Mouse (Mus musculus): ENCODE measurements at regions not wholly inside any gene's neighbourhood (a gene's known extent, or its start where the extent isn't known, plus 50 kb on each side); places are given as distances from the start of the nearest gene placed in this dataset.
"Not testable (repeated sequence)": the region's sequence is repeated elsewhere in the genome, so short reads cannot be mapped to it uniquely, and the experiment has no call there.

DNA sequence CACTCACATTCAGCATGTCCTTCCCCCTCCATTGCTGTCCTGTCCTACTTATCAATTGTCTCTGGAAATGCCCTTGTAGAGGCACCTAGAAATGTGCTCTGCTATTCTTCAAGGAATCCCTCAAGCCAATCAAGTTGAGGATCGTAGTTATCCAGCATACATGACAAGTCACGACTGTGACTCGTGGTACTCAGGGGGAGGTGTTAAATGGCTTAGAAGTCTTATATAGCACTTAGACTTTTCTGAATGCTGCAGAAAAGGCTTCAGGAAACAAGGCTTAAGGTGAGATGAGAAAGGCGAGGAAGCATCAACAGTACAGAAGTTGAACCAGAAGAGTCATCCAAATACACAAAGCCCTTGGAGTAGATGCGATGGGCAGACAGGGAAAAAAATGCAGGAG is 467.5 kb upstream of the Smim15 start:
- no peak for DNase-seq

DNA sequence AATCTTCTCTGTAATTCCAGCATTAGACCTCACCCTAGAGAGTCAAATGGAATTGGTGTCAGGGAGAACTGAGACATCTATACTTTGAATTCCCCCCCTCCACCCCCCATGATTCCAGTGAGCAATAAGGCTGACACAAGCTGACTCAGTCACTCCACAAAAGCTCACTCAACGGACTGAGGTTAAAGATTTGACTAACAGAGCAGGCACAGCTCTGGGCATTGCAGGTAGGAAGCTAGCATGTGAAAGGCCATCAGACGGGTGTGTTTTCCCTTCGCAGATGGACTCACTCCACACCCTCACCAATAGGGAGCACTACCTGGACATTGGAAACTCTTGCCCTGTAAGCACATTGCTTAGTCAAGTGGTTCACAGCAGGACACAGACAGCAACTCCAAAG is 469.2 kb upstream of the Smim15 start:
- DNase-seq, result no peak

DNA sequence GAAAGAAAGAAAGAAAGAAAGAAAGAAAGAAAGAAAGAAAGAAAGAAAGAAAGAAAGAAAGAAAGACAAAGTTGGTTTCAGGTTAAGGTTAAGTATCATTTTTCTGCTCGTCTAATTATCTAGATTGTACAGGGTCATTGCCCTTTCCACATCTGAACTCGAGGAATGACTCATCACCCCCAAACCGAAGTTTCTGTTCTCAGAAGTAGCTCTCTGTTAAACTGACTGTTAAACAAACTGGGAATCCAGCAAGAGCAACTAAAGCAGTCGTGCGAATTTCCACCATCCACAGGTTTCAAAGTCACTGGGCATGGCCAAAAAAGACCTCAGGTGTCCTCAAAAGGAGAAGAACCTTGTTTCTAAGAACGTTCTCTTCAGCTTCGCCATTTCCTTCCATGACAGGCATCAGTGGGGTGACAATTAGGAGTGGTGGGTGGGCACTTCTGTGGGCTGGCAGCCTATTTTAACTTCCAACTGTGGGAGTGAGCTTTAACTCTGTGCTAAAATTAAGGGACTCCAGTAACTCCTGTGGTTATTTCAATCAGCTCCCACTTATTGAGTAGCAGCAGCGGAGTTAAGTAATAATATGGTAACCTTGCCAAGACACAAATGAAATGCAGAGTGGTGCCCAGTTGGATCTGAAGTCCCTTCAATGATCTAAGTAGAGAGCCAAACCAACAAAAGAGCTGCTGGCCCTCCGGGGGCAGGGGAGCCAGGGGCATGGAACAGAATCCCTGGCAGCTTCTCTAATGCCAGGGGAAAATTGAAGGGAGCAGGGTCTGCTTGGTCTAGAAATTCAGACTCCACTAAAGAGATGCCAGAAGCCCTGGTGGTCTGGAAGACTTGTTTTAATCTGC is 470.5 kb upstream of the Smim15 start:
- DNase-seq, result no peak

DNA sequence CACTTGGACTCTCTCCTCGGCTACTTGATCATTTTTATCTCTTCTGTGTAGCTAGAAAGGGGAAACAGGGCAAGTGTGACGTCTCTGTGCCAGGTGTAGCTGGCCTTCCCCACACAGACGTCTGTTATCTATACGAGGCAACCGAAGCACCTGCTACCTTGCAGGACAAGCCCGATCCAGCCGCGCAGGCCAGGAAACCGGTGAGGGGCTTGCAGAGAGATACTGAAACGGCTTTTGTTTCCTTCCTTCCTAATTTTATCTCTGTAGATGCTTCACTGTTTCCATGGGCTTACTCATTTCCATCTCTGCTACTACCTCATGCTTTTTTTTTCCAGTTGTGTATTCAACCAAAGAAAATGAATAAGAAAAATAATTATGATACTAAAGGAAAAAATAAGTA is 472.7 kb upstream of the Smim15 start:
- no peak for DNase-seq

DNA sequence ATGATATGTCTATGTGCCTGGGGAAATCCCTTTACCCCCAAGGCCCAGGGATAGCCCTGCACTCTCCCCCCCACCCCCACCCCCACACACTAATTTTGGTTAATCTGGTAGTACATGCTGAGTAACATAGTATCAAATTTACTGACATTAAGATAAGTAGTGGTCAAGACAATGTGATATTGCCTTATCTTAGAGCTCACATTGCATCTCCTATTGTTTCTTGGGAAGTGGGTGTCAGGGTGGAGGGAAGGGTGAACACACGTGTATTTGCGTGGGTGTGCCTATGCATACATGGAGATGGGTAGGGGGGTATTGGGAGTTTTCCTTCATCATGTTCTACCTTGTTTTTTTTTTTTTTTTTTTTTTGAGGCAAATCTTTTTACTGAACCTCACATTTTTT is 474.8 kb upstream of the Smim15 start:
- no peak for DNase-seq

DNA sequence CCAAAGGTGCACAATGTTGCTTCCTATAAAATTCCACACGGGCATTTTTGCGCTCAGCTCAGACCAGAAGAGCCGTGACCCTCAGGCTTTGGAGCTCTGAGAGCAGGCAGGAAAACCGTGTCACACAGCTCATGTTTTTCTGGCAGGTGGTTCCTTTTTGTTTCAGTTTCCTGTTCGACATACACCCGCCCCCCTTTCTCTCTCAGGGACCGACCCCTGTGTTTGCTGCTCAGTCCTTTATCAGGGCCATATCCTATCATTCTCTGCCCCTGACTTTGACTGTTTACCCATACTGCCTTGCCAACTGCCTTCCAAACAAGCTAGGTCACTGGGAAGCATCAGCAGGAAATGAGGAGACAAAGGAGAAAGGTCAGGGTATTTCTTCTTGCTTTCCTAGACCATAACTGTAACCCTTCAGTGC is 475.5 kb upstream of the Smim15 start:
- DNase-seq, result peak; percentile 38

DNA sequence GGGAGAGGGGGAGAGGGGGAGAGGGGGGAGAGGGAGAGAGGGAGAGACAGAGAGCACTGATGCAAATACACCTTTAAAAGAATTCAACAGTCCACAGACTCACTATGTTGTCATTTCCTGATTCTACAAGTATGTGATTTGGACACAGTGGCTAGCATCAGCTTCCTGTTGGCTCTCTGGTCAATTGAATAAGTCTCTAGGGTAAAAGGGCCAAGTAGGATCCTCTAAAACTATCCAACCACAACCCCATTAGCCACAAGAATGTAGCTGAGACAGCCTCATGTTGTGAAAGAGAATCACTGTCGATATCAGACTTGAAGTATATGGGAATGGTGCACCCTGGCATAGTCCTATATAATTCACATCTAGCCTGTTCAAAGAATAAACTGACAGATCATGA is 481.8 kb upstream of the Smim15 start:
- no peak for DNase-seq

DNA sequence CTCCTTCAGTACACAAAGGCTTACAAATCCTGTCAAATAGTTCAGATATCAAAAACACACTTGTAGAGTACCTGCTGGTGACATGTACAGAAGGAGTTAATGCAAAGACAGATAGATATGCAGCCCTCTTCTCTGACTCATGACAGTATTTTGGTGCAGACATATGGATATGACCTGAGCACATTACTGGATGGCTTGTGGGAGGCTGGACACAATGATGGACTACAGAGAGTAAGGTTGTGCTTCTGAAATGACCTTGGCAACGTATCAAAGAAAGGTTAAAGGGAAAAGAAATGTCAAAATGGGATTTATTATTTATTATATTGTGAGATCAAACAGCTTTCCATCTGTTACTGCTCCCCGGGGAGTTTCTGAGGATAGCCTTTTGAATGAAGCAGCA is 482.7 kb upstream of the Smim15 start:
- DNase-seq, result no peak

DNA sequence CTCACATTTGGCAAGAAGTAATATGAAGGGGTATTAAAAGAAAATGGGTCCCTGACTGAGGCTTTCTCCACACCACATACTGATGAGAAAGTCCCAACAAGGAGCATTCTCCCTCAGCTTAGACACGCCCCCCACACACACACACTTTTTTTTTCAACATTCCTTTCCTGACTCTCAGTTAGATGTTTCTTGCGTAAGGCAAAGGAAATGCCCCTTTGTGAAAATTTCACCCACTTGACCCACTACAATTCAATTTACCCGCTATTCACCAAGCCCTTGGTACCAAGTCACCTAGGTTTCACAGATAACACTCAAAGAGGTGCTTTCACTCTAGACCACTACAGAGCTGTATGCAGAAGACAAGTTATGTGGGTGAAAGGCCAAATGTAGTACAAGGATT is 488.3 kb upstream of the Smim15 start:
- DNase-seq, result no peak

DNA sequence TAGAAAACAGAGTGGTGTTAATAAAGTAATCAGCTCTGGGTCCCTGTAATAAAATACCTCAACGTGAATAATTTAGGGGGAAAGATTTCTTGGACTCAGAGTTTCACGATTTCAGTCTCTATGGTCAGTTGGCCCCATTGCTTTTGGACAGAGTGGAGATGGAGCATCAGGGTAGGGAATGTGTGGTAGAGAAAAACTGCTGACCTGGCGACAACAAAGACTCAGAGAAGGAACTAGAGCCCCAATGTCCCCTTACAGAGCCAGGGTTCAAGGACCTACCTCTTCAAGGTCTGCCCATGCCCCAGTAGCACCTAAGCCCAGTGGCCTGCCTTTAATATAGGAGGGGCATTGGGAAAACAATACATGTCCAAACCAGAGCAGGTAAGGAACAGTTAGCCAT is 490.2 kb upstream of the Smim15 start:
- no peak for DNase-seq

DNA sequence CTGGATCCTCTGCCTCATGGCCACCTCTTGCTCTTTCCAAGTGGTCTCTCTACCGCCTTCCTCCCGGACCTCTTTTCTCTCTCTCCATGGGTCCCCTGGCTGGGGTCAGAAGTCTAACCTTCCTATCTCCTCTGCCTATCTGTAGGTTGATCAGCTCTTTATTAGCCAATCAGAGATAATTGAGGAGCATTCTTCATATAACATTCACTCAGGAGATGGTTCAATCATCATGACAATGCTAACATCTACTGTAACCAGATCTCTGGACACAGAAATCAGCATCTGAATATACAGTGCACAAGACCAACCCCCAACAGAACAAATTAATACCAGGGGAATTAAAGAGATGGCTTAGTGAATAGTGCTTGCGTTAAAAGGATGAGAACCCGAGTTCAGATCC is 492.1 kb upstream of the Smim15 start:
- no peak for DNase-seq

DNA sequence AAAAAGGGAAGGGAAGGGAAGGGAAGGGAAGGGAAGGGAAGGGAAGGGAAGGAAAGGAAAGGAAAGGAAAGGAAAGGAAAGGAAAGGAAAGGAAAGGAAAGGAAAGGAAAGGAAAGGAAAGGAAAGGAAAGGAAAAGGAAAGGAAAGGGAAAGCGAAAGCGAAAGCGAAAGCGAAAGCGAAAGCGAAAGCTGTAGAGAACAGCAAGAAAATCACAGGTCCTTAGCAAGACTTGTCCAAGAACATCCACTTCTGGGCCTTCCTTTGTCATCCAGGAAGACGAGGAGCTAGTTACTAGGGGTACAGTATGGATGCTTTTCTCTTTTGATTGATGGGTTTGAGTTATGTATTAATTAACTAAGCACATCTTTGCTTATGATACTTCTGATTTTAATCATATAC is 494.3 kb upstream of the Smim15 start:
- DNase-seq, result not testable (repeated sequence)

DNA sequence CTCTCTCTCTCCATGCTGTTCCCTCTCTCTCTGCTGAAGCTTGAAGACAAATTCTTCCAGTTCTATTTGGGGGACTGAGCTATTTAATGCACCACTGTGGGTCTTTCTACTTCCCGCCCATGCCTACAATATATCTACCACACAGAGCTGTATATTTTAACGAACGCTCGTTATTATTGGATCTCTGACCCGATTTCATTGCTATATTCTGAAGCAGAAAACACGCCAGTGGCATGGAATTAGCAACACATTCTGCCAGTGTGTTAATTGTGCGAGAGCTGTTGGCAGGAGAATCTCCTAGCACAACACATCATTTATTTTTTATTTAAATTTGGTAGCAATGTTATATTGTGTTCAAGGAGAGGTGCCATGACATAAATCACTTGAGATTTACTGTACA is 497.2 kb upstream of the Smim15 start:
- no peak for DNase-seq

DNA sequence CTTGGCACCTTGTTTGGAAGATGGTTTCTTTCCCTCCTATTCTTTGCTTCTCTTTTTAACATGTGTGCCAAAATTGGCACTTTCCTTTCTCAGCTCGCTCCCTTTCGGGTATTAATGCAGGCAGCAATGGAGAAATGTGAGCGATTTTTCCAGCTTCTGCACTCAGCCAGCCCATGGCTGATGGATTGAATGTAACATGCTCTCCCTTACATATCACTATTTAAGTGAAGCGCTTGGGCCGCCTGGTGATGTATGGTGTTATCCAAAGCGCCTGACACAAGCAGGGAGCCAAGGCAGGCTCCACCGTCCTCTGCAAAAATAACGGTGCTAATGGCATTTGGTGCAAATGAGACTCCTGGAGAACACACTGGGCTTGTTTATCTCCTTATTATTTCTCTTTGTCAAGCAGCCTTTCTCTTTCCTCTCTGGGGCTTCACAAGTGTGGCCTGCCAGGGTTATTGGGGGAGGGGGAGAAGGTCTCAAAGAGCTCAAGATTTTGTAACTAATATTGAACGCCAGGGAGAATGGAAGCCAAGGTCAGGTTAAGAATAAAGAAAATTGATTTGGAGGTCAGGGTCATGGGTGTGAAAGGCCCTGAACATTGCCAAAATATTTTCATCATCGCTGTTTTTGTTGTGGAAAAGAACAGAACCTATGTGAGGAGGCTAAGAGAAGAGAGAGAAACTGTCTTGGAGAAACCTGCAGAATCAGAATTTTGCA is 497.9 kb upstream of the Smim15 start:
- DNase-seq, result no peak

DNA sequence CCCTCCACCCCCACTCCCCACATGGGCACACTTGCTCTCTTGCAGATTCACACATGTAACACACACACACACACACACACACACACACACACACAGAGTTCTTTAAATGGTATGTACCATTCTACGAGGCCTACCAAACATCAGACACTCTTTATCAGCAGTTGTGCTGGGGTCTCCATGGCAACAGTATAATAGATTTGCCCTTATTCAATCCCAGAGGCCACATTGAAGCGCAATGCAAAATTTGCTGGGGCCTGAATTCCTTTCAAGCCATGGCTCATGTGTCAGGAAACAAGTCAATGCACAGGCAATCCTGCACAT is 502.7 kb upstream of the Smim15 start:
- DNase-seq, result no peak

DNA sequence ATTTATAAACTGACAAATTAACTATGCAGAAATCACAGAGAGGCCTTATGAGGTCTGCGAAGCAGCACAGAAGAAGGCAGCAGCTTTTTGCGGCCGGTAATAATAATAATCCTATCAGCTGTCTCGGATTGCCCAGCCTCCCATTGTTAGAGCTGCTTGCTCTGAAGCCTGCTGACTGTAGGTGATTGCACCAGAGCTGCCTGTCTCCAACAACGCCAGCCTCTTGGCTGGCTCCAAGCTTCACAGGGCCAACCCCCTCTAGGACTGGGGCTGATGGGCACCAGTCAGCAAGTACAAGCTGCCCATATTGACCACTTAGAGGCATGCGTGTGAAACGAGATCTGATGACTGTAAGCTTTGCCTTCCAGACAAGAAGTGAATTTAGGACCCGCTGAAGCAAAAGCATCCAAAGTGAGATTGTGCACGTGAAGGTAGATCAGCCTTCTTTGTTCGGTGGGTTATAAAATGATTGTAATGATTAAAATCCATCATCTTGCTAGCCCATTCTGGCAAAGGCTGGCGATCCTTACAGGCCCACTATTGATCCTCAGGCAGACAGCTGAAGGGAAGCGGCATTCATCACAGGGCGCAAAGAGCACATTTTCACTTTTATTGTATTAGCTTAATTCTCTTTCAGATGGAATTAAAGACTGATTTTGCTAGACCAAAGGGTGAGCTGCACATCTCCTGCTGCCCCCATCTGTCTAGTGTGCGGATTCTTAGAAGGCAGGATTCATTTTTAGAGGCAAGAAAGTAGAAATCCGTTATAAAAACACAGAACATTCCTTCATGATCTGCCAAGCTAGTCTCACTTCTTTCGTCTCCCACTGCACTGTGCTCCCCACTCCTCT is 503.2 kb upstream of the Smim15 start:
- no peak for DNase-seq

DNA sequence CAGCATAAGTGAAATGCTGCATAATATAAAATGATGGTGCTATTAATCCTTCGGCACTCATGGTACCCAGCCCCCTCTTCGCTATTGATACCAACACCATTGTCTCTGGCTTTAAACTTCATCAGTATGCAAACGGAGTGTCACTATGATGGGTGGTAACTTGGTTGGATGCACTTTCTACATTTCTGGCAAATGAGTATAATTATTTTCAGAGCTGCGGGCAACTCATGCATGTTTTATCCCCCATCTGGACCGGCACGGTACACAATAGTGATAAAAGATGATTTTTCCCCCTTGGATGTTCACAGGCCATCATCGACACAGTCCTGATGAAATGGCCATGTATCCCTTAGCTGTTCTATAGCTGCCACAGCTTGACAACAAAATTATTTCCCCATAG is 503.9 kb upstream of the Smim15 start:
- DNase-seq, result no peak

DNA sequence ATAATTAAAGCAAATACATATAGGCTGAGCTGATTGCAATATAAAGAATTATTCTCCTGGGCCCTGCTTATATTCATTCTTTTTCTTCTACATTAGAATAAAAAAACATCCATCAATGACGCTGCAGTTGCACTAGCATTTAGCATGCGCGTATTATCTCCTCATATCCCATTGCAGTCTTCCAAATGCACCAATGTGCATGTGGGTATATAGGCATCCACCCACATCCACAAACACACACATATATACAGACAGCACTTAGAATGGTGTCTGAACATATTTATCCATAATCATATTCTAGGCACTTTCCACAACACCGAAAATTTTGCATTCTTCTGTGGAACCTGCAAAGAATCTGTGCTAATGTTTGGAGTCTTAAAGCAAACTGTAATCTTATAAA is 504.4 kb upstream of the Smim15 start:
- no peak for DNase-seq

DNA sequence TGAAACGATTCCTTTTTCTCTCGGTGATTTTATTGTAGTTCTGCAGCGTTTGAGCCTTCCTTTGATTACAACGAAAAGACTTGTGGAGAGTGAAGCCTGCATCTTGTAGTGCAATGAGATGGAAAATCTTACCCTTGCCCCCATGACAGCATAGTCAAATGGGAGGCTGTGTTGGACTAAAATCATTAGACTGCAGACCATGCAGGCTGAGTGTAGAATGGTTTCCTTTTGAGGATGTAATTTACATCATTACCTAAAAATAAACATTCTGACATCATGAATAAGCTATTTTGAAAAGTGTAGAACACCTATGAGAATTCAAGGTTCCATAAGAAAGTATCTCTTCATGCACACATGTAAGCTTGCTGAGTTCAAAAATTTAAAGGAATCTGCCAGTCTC is 504.9 kb upstream of the Smim15 start:
- no peak for DNase-seq

DNA sequence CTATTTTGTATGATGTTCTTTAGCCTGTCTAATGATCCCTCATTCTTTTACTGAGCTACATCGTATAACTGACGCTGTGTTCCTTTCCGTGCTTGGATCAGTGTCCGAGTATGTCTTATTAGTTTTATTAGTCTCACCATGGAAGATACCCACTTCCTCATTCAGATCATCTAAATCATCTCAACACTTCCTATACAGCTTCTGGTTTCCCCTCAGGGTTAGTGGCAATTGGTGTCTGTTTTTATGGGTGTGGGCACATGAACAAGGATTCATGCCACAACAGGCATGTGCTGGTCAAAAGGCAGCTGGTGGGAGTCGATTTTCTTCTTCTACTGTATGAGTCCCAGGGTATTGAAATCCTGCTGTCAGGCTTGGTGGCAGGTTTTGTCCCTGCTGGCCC is 509.0 kb upstream of the Smim15 start:
- no peak for DNase-seq

DNA sequence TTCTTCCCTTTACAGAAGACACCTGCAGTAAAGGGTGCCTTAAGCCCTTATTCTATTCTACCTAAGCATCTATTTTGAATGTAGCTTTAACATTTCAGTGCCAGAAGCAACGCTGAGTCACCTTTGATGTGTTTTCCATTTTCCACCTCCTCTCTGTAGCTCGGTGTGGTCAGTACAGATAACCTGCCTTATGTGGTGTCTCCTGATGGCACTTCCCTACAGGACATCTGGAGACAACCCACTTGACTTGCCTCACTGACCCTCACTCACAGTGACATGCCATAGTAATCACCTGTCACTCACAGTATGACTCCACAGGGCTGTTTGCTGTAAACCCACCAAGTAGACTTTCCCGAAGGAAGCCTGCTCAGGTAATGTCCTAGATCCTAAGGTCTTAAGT is 510.9 kb upstream of the Smim15 start:
- no peak for DNase-seq

DNA sequence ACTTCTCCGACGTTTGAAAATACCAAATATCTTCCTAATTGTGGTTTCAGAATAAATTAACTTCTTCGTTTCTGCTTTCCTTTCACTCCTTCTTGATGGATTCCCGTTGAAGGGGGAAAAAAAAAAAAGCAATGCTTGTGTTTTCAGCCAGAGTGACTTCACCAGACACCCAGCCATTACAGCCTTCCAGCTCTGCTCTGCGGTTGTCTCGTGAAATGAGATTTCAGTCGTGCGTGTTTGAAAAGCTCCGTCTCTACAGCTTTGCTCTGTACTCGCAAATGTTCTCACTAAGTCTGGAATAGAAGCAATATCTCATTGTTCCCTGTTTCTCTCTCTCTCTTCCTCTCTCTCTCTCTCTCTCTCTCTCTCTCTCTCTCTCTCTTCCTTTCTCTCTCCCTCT is 509.6 kb upstream of the Kif2a start:
- no peak for DNase-seq

DNA sequence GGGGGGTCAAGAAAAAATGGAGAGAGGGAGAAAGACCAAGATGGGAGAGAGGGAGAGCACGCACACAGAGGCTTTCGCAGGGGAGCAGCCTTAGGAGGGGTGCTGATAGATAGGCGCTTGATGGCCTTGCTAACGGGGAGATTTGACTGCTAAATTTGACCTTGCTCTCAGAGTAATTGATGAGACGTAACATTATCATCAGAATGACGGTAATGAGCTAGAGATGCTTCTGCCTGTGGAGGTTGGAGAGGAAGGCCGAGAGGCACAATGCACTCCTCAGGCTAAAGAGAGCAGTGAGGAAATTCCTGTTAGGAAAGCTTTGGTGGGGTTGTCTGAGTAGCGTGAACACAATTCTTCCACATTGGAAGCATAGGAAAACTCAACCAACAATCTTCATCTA is 509.1 kb upstream of the Kif2a start:
- DNase-seq, result no peak

DNA sequence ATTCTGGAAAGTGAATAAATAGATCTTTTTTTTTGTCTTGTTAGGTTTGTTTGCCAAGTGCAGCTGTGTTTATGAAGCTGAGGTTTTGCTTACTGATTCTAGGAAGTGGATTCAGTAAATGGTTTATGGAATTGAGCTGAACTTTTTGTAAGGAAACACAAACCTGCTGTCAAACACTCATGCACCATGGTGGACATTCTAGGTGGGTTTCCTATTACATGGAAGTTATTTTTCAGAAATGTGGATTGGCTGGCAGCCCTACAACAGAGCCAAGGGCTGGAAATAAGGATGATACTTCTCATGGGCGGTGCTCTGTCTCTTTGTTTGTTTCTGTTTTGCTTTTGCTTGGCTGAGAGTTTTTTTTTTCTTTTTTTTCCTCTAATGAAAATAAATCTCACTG is 508.5 kb upstream of the Kif2a start:
- no peak for DNase-seq
